Mouse (Mus musculus) left cerebral cortex, postnatal 14 days (tissue): ENCODE measurements around the gene Zfp39. TPM values are rescaled to one million over a fixed set of nuclear protein-coding genes. Genes with fewer than 3 reads are reported as not detected.
A peak's percentile ranks its signal among the peaks of the same experiment; 100 is the strongest.

Experiments
- DNase-seq, 2 experiments: peaks; one replicate each; pipeline ENCODE4 v3.0.0; 2021 to 2022; ENCODE audit warnings: low spot score in 2 of 2, mixed read lengths in 1 of 2
- intact Hi-C: fragments of 180-260 bp; cut with DNase I; formaldehyde crosslinking; loops from one replicate; pipeline ENCODE4 v1.15.1; 2025
- long read RNA-seq, 2 experiments: library from polyadenylated mRNA; stranded (forward); transcript quantifications; one replicate each; pipeline ENCODE4 v2.0.0; 2021
- total RNA-seq, 2 experiments: library from RNA; stranded (reverse); gene quantifications; 2 replicates each; pipeline ENCODE4 v1.2.3; 2021

The Zfp39 gene
- total RNA-seq = 1 to 10 TPM; 8.7 to 9.0 TPM
- long read RNA-seq, experiment 1, transcript Zfp39-201 (5 exons, 3,890 nt) = major isoform, 9 of 10 reads
- long read RNA-seq, experiment 1, partial matches to known transcripts = 0 of 10 reads
- long read RNA-seq, experiment 1, other reads (novel, unspliced or antisense) = 1 of 10 reads
- long read RNA-seq, experiment 2, transcript Zfp39-201 (5 exons, 3,890 nt) = major isoform, 8 of 8 reads
- long read RNA-seq, experiment 2, partial matches to known transcripts = 0 of 8 reads
- long read RNA-seq, experiment 2, other reads (novel, unspliced or antisense) = 0 of 8 reads

- intact Hi-C loops = no loop called here
- peak; percentile 95 to 96 for DNase-seq
Measured at GRCm38 (mm10) chr11:58903511-58904409, at the start of gene Zfp39. Gene Zfp39, minus strand, starts transcription at chr11:58904225.

- no peak for DNase-seq
- intact Hi-C loops = no loop called here
Measured at GRCm38 (mm10) chr11:58953351-58954169, 49.5 kb upstream of the Zfp39 start.

GRCm38 (mm10) chr11:58951210-58951609 lies 47.2 kb upstream of the Zfp39 start:
- DNase-seq = no peak
- intact Hi-C loops = no loop called here

- intact Hi-C loops = no loop called here
- DNase-seq = peak; percentile 74 to 89
Measured at GRCm38 (mm10) chr11:58949480-58950431, 45.7 kb upstream of the Zfp39 start.

- intact Hi-C loops = no loop called here
- peak; percentile 84 to 96 for DNase-seq
Measured at GRCm38 (mm10) chr11:58948542-58949479, 44.8 kb upstream of the Zfp39 start, which contains the start of gene Hist3h2ba. Gene Hist3h2ba, plus strand, starts transcription at chr11:58948920.

- intact Hi-C loops = no loop called here
- peak; percentile 64 to 84 for DNase-seq
Measured at GRCm38 (mm10) chr11:58947798-58948528, 43.9 kb upstream of the Zfp39 start.

- no peak for DNase-seq
Measured at GRCm38 (mm10) chr11:58947306-58947705, 43.3 kb upstream of the Zfp39 start.

GRCm38 (mm10) chr11:58944136-58944535 lies 40.1 kb upstream of the Zfp39 start:
- no peak for DNase-seq
- intact Hi-C loops = no loop called here

More at GRCm38 (mm10) chr11:58947306-58947705, 43.3 kb upstream of the Zfp39 start:
- intact Hi-C loops = no loop called here

GRCm38 (mm10) chr11:58939088-58939439 lies 35.0 kb upstream of the Zfp39 start:
- no peak for DNase-seq
- intact Hi-C loops = no loop called here

GRCm38 (mm10) chr11:58938322-58939087 lies 34.5 kb upstream of the Zfp39 start, which contains the start of gene Rnf187:
Gene Rnf187, minus strand, starts transcription at chr11:58938916.
- intact Hi-C loops = no loop called here
- peak; percentile 91 to 94 for DNase-seq

- DNase-seq = no peak
- intact Hi-C loops = no loop called here
Measured at GRCm38 (mm10) chr11:58937909-58938308, 33.9 kb upstream of the Zfp39 start.

- intact Hi-C loops = no loop called here
- DNase-seq = no peak
Measured at GRCm38 (mm10) chr11:58931576-58931975, 27.6 kb upstream of the Zfp39 start.

- intact Hi-C loops = no loop called here
- no peak for DNase-seq
Measured at GRCm38 (mm10) chr11:58930254-58930653, 26.2 kb upstream of the Zfp39 start.

- DNase-seq = no peak
- intact Hi-C loops = no loop called here
Measured at GRCm38 (mm10) chr11:58929641-58930040, 25.6 kb upstream of the Zfp39 start.

GRCm38 (mm10) chr11:58929055-58929454 lies 25.0 kb upstream of the Zfp39 start:
- DNase-seq = no peak
- intact Hi-C loops = no loop called here
